Mouse (Mus musculus): ENCODE results near the gene Rrbp1. TPM values are rescaled to one million over a fixed set of nuclear protein-coding genes. Genes with fewer than 3 reads are reported as not detected.

Gene Rrbp1
- total RNA-seq, 2 experiments from 2014 or later, result 41.1 to 54.6 TPM

DNA sequence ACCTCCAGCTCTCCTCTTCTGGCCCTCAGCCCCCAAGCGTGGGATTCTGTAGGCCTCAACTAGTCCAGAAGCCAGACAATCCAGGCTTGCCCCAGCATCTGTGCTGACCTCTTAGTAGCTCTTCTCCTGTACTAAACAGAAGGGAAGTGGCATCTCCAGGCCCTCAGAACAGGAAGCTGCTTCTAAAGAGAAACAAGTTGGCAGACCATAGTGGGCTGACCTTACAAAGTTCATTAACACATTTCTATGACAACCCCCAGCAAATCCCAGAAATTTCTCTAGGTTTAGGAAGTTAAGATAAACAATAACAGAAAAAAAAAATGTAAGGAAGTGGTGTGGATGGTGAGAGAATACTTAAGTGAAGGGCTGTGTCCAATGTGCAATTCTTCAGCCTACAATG is 2.0 kb downstream of the Rrbp1 start:
- ATAC-seq (replicated peaks; ENCODE audit: low FRiP score, poor library complexity, severe bottlenecking), result no peak

DNA sequence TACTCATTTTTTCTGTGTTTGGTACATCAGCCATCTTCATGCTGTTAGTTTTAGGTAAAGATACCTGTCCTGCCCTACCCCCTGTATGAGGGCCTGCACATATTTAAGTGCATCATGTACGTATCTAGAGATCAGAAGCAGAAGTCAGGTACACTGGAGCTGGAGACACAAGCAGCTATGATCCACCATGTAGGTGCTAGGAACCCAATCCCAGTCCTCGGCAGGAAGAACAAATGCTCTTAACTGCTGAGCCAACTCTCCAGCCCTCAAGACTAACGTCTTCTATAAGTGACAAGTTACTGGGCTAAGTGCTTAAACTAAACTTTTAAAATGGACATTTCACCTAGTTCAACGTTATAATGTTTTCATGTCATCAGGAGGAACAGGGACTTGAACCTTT is 3.9 kb downstream of the Rrbp1 start:
- no peak for ATAC-seq (replicated peaks; ENCODE audit: low FRiP score, poor library complexity, severe bottlenecking)

DNA sequence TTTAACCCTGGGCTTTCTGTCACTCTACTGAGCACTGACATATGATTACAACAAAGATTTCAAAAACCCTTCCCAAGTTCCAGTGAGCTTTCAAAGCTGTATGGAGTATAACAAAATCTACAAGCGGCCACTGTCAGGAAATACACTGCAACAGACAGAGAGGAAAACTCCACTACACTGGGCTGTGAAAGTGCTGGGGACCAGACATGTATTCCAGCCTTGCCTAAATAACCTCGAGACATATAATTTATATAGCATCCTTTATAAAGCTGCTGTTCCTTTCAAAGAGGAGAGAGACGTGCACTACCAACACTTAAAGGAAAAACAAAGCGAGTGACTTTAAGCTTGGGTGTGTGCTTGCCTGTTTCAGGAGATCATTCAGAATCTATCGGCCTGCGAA is 4.4 kb downstream of the Rrbp1 start:
- ATAC-seq (replicated peaks; ENCODE audit: low FRiP score, poor library complexity, severe bottlenecking), result no peak

DNA sequence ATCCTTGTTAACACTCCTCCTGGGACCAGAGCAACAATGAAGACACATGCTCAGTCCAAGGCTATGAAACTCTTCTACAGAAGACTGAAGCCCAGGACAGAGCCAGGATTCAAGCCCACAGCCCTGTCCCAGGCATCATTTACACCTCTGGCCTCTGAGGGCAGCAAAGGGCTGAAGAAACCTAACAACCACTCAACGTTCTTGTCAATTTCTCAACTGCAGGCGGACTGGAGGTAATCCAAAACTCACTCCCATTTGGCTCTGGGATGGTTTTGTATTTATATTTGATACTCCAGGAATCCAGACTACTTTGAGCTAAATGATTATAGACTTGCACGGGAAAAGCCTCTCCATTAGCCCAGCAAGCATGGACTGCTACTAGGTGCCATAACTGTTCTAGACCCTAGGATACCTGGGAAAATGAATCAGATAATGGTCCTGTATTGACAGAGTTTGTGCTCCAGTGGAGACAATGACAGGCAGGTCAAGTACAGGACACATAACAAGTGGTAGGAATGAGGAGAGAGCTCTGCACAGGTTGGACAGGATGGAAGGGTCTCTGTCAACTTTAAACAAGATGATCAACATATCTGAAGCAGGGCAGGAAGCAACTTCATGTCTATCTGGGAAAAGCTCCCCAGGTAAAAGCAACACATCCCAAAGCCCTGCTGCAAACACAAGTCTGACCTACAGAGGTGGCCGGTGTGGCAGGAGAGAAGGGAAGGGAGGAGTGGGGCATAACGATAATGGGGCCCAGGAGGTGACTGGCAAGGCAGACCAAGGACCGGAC is 5.7 kb downstream of the Rrbp1 start:
- ATAC-seq (replicated peaks; ENCODE audit: low FRiP score, poor library complexity, severe bottlenecking), result no peak

DNA sequence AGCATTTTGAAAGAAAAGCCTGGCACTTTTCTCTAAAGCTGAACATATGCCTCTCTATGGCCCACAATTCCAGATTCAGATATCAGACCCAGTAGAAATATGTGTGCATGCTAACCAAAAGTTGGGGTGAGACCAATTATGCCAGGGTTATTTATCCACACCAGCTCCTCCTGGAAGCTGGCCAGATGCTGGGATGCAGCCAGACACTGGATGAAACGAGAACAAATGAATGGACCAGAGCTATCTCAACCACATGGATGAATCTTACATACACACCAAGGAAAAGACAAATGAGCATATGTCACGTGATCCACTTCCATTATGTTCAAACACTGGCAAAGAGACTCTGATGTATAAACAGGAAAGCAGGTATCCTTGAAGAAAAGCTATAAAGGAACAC is 7.5 kb downstream of the Rrbp1 start:
- no peak for ATAC-seq (replicated peaks; ENCODE audit: low FRiP score, poor library complexity, severe bottlenecking)

DNA sequence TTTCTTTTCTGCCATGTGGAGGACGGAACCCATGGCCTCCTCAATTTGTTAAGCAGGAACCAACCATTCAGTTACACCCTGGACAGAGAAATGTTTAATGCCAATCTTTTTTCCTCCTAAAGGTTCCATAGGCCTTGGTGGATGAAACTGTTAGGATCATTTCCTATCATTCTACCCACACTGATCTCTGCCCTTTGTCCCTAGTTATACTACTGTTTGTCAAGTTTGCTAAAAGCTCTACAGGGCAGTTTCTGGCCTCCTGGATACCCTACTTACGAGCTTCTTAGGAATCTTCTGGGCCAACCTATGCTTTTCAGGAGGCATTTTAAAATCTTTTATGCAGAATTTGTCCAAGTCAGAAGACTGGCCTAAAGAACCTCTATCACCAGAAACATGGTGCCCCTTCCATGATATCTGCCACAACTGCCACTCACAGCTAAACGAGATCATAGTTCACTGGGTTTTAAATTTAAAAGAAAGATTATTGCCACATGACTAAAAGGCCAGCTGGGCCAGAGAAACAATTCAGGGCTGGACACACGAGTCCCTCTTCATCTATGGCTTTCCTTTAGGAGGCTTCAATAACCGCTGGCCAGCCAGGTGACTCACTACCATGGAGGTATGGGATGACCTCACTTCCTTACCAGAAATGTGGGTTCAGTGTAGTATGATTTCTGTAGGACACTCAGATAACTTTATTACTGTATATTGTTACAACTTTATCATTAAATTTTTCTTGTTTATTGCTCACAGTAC is 8.7 kb downstream of the Rrbp1 start:
- no peak for ATAC-seq (replicated peaks; ENCODE audit: low FRiP score, poor library complexity, severe bottlenecking)

DNA sequence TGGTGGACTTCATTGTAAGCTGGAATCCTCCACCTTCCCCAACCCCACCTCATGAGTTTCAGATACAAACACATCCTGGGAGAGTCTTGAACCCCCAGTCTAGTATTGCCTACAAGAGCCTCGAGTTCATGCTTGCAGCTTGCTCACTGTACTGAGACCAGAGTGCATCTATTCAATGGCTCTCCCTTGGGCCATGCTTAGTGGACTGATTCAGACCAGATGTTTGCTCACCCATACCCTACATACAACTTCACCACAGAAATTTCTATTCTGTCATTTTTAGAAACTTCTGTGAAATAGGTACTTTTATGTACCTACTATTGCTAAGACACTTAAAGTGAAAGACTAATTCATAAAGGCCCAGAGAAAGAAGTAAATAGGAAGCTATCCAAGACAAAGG is 18.1 kb downstream of the Rrbp1 start:
- no peak for ATAC-seq (replicated peaks; ENCODE audit: low FRiP score, poor library complexity, severe bottlenecking)

DNA sequence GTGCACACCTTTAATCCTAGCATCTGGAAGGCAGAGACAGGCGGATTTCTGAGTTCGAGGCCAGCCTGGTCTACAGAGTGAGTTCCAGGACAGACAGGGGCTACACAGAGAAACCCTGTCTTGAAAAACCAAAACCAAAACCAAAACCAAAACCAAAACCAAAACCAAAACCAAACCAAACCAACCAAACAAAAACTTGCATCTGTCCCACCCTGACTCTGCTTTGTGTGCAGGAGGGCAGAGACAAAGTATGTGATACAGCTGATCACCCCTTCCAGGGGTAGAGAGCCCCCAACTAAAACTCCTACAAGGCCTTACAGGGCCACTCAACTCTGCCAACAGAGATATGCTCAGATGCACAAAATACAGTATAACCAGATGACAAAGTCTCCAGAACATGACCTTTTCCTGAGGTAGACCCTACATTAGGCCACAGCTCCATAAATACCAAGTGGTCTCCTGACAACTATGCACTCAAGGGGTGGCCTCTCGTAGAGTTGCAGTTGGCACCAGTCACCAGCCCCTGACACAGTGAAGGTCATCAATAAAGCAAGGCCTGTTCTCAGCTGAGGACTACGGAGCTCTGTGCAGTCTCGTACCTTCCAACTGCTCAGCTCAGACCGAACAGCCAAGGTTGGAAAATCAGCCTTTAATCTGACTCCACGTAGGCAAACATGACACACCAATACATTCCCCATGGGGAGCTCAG is 18.9 kb downstream of the Rrbp1 start:
- no peak for ATAC-seq (replicated peaks; ENCODE audit: low FRiP score, poor library complexity, severe bottlenecking)

DNA sequence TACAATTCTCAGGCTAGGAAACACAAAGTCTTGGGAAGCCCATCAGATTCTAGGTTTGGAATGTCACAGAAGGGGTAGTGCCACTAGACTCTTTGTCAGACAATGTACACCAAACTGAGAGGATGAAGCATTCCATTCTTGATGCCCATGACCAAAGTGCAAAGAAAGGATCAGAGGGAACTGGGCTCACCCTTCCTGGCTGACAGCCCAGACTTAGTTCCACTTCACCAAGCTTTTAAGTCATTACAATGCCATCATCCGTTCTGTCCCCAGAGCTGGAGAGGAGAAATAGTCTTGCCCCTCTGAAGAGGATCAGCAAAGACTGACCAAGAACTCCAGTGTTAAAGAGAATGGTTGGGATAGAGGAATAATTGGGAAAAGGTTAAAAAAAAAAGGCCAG is 20.1 kb downstream of the Rrbp1 start:
- no peak for ATAC-seq (replicated peaks; ENCODE audit: low FRiP score, poor library complexity, severe bottlenecking)

DNA sequence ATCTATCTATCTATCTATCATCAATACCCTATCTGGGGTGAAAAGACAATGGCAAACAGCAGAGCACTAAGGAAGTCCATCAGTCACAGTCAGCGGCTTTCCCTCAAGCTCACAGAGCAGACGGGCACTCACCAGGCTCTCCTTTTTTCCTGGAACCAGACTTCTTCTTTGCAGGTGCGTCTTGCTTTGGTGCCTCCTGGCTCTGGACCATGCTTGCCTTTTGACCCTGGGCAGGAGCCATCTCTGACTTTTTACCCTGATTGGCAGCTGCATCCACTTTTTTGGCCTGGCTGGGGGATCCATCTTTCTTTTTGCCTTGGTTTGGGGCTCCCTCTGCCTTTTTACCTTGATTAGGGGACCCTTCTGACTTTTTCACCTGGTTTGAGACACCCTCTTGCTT is 23.0 kb downstream of the Rrbp1 start:
- ATAC-seq (replicated peaks; ENCODE audit: low FRiP score, poor library complexity, severe bottlenecking), result no peak

DNA sequence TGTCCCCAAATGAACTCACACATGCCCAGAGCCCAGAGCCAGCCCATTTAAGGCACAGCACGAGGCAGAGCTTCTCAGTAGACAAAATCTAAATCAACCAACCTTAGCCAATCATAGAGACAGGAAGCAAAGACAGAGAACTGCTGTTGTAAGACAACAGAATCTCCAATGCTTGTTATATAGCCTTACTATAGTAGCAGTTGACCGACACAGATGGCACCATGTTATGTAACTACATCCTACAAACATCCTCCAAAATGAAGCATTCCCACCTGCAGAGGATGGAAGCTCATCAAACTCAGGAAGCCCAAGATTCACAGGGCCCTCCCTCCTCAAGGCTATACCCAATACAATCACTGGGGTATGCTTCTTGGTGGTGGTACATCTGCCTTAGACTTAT is 23.6 kb downstream of the Rrbp1 start:
- no peak for ATAC-seq (replicated peaks; ENCODE audit: low FRiP score, poor library complexity, severe bottlenecking)

DNA sequence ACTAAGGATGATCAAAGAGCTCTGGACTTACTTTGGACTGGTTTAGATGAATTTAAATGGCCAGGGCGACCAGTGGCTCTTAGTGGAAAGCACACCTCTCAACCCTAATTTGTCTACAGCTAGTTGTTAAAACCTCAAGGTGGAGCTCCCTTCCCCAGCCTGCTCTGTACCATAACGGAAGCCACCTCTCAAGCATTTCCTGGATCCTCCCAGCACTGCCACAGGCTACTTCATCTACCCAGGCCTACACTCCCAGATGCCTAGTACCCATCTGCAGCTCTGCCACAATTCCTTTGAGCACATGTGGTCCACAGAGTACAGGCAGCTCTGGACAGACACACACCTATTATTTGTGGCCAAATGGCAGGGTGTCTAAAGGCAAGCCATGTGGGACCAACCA is 27.6 kb downstream of the Rrbp1 start:
- no peak for ATAC-seq (replicated peaks; ENCODE audit: low FRiP score, poor library complexity, severe bottlenecking)

DNA sequence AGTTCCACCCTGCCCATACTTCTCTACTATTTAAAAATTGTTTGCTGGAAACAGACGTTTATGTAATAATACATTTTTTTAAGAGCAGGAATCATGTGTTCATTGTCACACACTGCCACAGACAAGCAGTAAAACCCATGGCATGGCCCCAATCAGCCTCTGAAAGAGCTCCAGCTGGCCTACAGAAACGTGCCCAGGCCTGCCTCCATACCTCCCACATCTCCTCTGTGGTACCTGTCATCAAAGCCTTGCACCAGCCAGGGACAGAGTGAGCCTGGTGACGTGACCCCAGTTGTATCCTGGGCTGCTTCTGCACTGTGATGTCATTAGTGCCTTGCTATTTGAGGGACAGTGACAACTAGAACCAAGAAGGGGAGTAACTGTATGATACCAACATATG is 28.2 kb downstream of the Rrbp1 start:
- ATAC-seq (replicated peaks; ENCODE audit: low FRiP score, poor library complexity, severe bottlenecking), result no peak

DNA sequence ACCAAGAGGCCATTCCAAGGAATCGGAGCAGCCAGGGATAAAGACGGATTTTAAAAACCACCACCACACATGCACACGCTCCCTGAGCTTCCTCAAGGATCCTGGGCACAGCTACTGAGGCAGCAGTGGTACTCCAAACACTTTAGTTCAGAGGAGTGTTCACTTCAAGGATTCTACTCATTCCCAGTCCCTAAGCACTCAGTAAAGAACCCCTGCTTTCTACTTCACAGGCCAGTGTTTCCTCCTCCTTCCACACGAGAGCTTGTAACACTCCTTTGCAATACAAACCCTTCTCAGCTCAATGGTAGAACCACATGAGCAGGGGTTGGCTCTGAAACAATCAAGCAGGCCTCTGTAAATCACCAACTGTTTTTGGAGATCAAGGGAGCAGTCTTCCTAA is 28.9 kb downstream of the Rrbp1 start:
- no peak for ATAC-seq (replicated peaks; ENCODE audit: low FRiP score, poor library complexity, severe bottlenecking)

DNA sequence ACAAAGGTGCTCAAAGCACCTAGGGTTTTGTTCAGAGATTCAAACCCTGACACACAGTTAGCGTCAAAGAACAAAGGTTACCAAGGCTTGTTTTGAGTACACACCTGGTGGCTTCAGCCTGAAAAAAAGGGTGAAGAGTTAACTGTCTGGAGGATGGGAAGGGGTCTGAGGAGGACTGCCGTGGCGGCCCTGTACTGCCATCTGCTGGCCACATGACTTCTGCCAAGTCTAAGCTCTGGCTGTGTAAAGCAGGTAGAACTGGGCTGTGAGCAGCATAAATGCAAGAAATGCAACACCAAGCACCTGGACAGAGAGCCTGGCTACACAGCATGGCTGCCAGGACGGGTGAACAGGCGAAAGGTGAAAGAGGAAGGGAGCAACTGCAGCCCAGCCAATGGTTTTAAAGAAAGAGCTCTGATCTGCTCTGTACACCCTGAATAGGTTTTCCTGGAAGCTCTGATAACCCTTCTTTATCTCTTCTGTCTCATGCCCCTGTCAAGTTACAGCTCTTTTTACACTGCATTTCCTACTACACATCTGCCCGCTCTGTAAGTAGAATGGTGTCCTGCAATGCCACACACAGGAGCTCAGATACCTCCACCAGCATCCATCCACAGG is 30.2 kb downstream of the Rrbp1 start:
- peak; percentile 69 for ATAC-seq (replicated peaks; ENCODE audit: low FRiP score, poor library complexity, severe bottlenecking)

DNA sequence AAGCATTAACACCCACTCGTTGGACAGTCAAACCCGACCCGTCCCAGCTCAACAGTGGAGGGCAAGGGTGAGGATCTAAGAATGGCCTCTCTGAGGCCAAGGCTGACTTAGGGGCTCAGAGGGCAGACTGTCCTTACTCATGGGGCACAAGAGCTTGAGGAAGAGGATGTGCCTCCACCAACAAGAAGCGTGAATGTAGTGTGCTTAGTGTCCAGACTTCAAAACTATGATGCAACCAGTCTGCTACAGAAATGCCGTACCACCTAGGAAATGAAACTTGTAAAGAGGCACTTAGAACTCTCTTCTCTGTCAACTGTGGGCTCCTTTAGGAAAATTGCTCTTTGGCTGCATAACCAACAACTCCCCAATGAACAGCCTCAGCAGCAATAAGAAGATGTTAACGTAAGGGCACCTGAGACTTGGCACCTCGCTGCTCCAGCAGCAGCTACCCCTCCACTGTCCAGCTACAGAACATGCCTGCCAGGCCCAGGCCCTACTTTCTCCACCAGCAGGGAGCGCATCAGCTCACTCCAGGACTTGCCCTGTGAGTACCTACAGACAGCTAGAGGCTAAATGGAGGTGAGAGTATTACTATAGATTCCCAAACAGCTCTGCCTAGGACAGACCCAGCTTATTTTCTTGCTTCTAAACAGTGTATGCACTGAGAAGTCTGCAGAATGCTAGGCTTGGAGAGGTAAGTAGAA is 32.5 kb downstream of the Rrbp1 start:
- ATAC-seq (replicated peaks; ENCODE audit: low FRiP score, poor library complexity, severe bottlenecking), result no peak

DNA sequence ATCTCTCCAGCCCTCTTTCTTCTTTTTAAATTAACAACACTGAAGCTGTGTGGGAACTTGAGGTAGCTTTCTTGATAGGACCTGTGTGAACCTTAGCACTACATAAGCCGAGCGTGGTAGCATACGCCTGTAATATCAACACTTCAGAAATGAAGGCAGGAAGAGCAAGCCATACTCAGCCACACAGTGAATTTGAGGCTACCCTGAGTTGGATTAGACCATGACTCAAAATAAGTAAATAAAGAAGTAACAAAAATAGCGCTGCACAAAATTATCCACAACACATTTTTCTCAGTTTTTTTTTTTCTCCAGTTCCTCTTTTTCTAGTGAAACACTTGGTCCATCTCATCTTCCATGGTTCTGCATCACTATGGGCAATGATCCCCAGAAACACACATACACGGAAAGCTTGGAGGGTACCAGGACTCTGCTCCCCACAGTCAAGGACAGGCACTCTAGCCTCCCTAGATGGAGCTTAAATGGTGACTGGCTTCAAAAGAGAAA is 35.9 kb downstream of the Rrbp1 start:
- ATAC-seq (replicated peaks; ENCODE audit: low FRiP score, poor library complexity, severe bottlenecking), result no peak

DNA sequence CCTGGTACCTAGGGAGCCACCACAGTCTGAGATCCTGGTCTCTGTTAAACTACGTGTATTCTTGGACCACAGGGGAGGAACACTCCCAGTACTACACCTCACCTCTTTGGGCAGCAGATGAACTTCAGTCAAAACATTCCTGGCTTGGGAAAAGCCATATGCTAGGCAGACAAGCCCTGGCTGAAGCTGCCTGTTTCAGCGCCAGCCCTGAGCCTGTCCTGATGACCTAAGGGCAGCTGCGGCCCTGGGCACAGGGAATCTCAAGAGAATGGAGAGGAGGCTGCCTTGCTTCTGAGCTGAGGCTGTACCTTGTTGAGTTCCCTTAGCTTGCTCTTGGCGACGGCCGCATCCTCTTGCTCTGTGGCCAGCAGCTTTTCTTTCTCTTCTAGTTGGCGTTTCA is 37.9 kb downstream of the Rrbp1 start:
- ATAC-seq (replicated peaks; ENCODE audit: low FRiP score, poor library complexity, severe bottlenecking), result no peak

DNA sequence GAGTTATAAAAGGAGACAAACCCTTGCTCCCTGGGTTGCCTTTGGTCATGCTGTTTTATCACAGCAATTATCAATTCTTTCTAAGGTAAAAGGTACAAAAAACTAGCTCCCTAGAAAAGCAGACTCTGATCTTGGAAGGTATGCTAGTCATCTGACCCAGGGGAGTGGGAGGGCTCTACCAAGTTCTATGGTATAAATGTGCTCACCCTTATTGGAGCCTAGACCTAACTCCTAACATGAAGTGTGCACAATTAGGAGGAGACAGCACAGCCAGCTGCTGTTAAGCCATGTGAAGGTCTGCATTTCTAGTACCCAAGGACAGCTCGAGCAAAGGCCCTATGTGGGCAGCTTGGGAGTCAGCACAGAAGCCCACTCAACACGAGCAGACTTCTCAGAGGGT is 39.2 kb downstream of the Rrbp1 start:
- no peak for ATAC-seq (replicated peaks; ENCODE audit: low FRiP score, poor library complexity, severe bottlenecking)

DNA sequence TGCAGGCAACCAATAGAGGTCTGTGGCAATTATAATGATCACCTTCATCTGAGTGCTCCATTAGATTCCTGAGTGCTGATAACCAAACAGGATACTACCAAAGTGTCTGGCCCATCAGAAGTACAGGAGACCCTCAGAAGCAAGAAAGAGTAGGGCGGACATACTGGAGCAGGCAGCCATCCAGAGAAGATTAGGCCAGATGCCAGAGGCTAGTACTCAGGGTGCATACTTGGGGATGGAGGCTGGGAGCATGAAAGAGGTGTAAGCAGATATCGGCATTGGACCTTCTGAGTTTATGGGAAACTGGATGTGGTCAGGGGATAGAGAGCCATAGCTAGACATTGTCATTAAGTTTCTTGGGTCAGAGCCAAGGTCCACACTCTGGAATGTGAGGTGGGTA is 40.2 kb downstream of the Rrbp1 start:
- no peak for ATAC-seq (replicated peaks; ENCODE audit: low FRiP score, poor library complexity, severe bottlenecking)
